Mouse (Mus musculus): ENCODE data around the gene Sirt2. TPM values are rescaled to one million over a fixed set of nuclear protein-coding genes. Genes with fewer than 3 reads are reported as not detected.
A peak's percentile ranks its signal among the peaks of the same experiment; 100 is the strongest.

Sirt2 gene
- polyA plus RNA-seq, 1 experiment from 2014 or later = 67.3 TPM

DNA sequence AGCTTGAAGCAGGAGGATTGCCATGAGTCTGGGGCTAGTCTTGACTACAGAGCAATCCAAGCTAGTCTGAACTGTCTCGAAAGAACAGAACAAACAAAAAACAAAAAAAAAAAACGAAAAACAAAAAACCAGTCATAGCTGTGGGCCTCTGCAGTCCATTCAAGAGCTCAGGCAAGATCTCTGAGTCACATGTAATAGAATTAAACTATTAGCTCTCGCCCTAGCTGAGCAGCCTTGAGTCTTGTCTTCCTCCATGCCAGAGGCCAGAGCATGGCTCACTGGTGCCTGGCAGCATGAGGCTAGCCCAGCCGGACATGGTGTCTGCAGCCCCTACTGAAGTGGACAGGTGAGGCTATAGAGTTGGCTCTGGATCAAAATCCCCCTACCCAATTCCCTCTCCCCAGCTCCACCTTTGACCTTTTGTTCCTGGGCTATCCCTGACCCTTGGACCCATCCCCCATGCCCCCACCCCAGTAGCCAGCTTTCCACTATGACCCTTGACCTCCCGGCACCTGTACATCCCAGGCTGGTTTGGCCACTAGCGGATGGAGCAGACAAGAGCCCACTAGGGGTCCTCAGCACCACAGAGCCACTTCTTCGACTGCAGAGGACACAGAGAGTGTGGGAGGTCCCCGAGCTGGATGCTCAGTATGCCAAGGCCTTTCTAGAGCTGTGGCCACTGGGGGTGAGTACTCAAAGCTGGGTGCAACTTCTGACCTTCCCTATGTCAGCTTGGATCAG, 23.7 kb downstream of the Sirt2 start:
- WGBS = 55% methylated on average over 8 of the region's 8 CpGs
- peak; percentile 52; the same call in 1 of the 2 replicates for ATAC-seq (ENCODE audit: low FRiP score, low TSS enrichment)

DNA sequence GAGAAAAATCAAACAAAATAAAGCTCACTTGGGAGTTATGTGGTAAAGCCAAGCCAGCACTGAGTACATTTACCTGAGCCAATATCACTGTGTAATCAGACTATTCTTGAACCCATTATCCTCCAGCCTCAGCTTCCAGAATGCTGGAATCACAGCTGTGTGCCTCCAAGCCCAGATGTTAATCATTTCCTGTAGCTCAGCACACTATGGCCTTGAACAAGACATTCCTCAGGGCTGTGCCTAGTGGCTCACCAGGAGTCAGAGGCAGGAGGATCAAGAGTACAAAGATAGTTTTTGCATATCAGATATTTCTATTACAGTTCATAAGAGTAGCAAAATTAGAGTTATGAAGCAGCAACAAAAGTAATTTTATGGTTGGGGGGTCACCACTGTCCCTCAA, 25.2 kb downstream of the Sirt2 start:
- no peak for ATAC-seq (ENCODE audit: low FRiP score, low TSS enrichment)
- Histone ChIP-seq H3K27me3 (ENCODE audit: insufficient read depth, low read length) (no peaks in the 10 kb centered on the region), H3K27ac (ENCODE audit: low read length) (no peak overlapping the region), H3K9ac (replicated peaks; ENCODE audit: low read length) (no peak overlapping the region), H3K4me1 (ENCODE audit: insufficient read depth, low read length) (peaks cover 14% of the 10 kb centered on the region), H3K9me3 (ENCODE audit: low read length) (no peaks in the 10 kb centered on the region), H3K4me3 (ENCODE audit: low read length) (no peak overlapping the region), H3K4me2 (replicated peaks; ENCODE audit: low read depth, low read length) (no peak overlapping the region), H3K36me3 (ENCODE audit: insufficient read depth, low read length) (no peaks in the 10 kb centered on the region)

More for the DNA sequence above, 23.7 kb downstream of the Sirt2 start:
- no peak overlapping the region for H3K4me3 ChIP-seq (ENCODE audit: low read length)
- peaks cover 8% of the 10 kb centered on the region for H3K4me1 ChIP-seq (ENCODE audit: insufficient read depth, low read length)
- H3K27me3 ChIP-seq (ENCODE audit: insufficient read depth, low read length) = no peaks in the 10 kb centered on the region
- no peaks in the 10 kb centered on the region for H3K9me3 ChIP-seq (ENCODE audit: low read length)
- H3K9ac ChIP-seq (replicated peaks; ENCODE audit: low read length) = no peak overlapping the region
- 0 out of 2 replicates have a peak overlapping the region, but pooled peaks have one; percentile 11 for H3K27ac ChIP-seq (ENCODE audit: low read length)
- peaks cover 5% of the 10 kb centered on the region; the same call in 1 of the 2 replicates for H3K36me3 ChIP-seq (ENCODE audit: insufficient read depth, low read length)
- H3K4me2 ChIP-seq (replicated peaks; ENCODE audit: low read depth, low read length) = no peak overlapping the region

GRCm38 (mm10) chr7:28792391-28793185, 26.1 kb downstream of the Sirt2 start:
- 75% methylated on average over 13 of the region's 14 CpGs for WGBS

GRCm38 (mm10) chr7:28793834-28794233, 27.3 kb downstream of the Sirt2 start:
- Histone ChIP-seq H3K27ac (ENCODE audit: low read length) (no peak overlapping the region), H3K4me1 (ENCODE audit: insufficient read depth, low read length) (peaks cover 16% of the 10 kb centered on the region), H3K9ac (replicated peaks; ENCODE audit: low read length) (no peak overlapping the region), H3K9me3 (ENCODE audit: low read length) (no peaks in the 10 kb centered on the region), H3K27me3 (ENCODE audit: insufficient read depth, low read length) (no peaks in the 10 kb centered on the region), H3K4me2 (replicated peaks; ENCODE audit: low read depth, low read length) (no peak overlapping the region), H3K36me3 (ENCODE audit: insufficient read depth, low read length) (no peaks in the 10 kb centered on the region), H3K4me3 (ENCODE audit: low read length) (no peak overlapping the region)
- WGBS = 34% methylated on average over 2 of the region's 2 CpGs
- ATAC-seq (ENCODE audit: low FRiP score, low TSS enrichment) = no peak

More at GRCm38 (mm10) chr7:28792391-28793185, 26.1 kb downstream of the Sirt2 start:
- Histone ChIP-seq H3K9me3 (ENCODE audit: low read length) (no peaks in the 10 kb centered on the region), H3K27ac (ENCODE audit: low read length) (no peak overlapping the region), H3K9ac (replicated peaks; ENCODE audit: low read length) (no peak overlapping the region), H3K36me3 (ENCODE audit: insufficient read depth, low read length) (no peaks in the 10 kb centered on the region), H3K4me2 (replicated peaks; ENCODE audit: low read depth, low read length) (no peak overlapping the region), H3K4me1 (ENCODE audit: insufficient read depth, low read length) (peaks cover 18% of the 10 kb centered on the region), H3K4me3 (ENCODE audit: low read length) (no peak overlapping the region), H3K27me3 (ENCODE audit: insufficient read depth, low read length) (no peaks in the 10 kb centered on the region)
- no peak for ATAC-seq (ENCODE audit: low FRiP score, low TSS enrichment)

- Histone ChIP-seq H3K9ac (replicated peaks; ENCODE audit: low read length) (no peak overlapping the region), H3K4me2 (replicated peaks; ENCODE audit: low read depth, low read length) (no peak overlapping the region), H3K27me3 (ENCODE audit: insufficient read depth, low read length) (no peaks in the 10 kb centered on the region), H3K27ac (ENCODE audit: low read length) (no peak overlapping the region), H3K9me3 (ENCODE audit: low read length) (no peaks in the 10 kb centered on the region), H3K4me3 (ENCODE audit: low read length) (no peak overlapping the region), H3K36me3 (ENCODE audit: insufficient read depth, low read length) (no peaks in the 10 kb centered on the region), H3K4me1 (ENCODE audit: insufficient read depth, low read length) (peaks cover 10% of the 10 kb centered on the region)
- 81% methylated on average over 3 of the region's 3 CpGs for WGBS
- no peak for ATAC-seq (ENCODE audit: low FRiP score, low TSS enrichment)
These were observed 28.0 kb downstream of the Sirt2 start for GRCm38 (mm10) chr7:28794496-28794895.

- H3K9ac ChIP-seq (replicated peaks; ENCODE audit: low read length) = peak overlapping the region; percentile 69
- no peaks in the 10 kb centered on the region for H3K9me3 ChIP-seq (ENCODE audit: low read length)
- H3K4me1 ChIP-seq (ENCODE audit: insufficient read depth, low read length) = peaks cover 10% of the 10 kb centered on the region
- H3K27me3 ChIP-seq (ENCODE audit: insufficient read depth, low read length) = no peaks in the 10 kb centered on the region
- H3K36me3 ChIP-seq (ENCODE audit: insufficient read depth, low read length) = no peaks in the 10 kb centered on the region
- ATAC-seq (ENCODE audit: low FRiP score, low TSS enrichment) = no peak
- H3K27ac ChIP-seq (ENCODE audit: low read length) = peak overlapping the region; percentile 64
- H3K4me3 ChIP-seq (ENCODE audit: low read length) = peak overlapping the region; percentile 35
- peak overlapping the region; percentile 53 for H3K4me2 ChIP-seq (replicated peaks; ENCODE audit: low read depth, low read length)
- 67% methylated on average over 15 of the region's 15 CpGs for whole genome bisulfite sequencing
These were observed 29.3 kb downstream of the Sirt2 start for GRCm38 (mm10) chr7:28795832-28796231.

- peak overlapping the region; percentile 64 for H3K27ac ChIP-seq (ENCODE audit: low read length)
- H3K4me3 ChIP-seq (ENCODE audit: low read length) = peak overlapping the region; percentile 35
- peaks cover 16% of the 10 kb centered on the region for H3K4me1 ChIP-seq (ENCODE audit: insufficient read depth, low read length)
- WGBS = 12% methylated on average over 32 of the region's 32 CpGs
- H3K27me3 ChIP-seq (ENCODE audit: insufficient read depth, low read length) = no peaks in the 10 kb centered on the region
- ATAC-seq (ENCODE audit: low FRiP score, low TSS enrichment) = peak; percentile 85
- peak overlapping the region; percentile 69 for H3K9ac ChIP-seq (replicated peaks; ENCODE audit: low read length)
- H3K9me3 ChIP-seq (ENCODE audit: low read length) = no peaks in the 10 kb centered on the region
- H3K36me3 ChIP-seq (ENCODE audit: insufficient read depth, low read length) = no peaks in the 10 kb centered on the region
- peak overlapping the region; percentile 53 for H3K4me2 ChIP-seq (replicated peaks; ENCODE audit: low read depth, low read length)
These were observed 30.0 kb downstream of the Sirt2 start for GRCm38 (mm10) chr7:28796562-28796975.

DNA sequence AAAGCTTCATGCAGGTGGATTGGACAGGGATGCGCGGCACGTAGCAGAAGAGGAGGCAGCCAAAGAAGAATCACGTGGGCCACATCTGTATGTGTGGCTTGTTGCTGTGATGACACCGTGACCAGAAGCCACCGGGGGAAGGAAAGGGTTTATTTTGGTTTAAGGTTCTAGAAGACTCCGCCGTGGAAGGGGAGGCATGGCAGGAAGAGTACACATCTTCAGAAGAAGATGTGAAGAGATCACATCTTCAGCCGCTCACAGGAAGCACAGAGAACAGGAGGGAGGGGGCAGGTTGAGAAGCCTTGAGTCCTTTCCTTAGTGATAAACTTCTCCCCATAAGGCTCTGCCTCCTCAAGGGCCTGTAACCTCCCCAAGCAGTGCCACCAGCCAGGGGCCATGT, 33.5 kb downstream of the Sirt2 start:
- Histone ChIP-seq H3K4me1 (ENCODE audit: insufficient read depth, low read length) (peaks cover 43% of the 10 kb centered on the region), H3K4me3 (ENCODE audit: low read length) (no peak overlapping the region), H3K27me3 (ENCODE audit: insufficient read depth, low read length) (no peaks in the 10 kb centered on the region), H3K9me3 (ENCODE audit: low read length) (no peaks in the 10 kb centered on the region), H3K36me3 (ENCODE audit: insufficient read depth, low read length) (no peaks in the 10 kb centered on the region), H3K27ac (ENCODE audit: low read length) (no peak overlapping the region), H3K4me2 (replicated peaks; ENCODE audit: low read depth, low read length) (no peak overlapping the region), H3K9ac (replicated peaks; ENCODE audit: low read length) (no peak overlapping the region)
- WGBS = 93% methylated on average over 9 of the region's 9 CpGs
- no peak for ATAC-seq (ENCODE audit: low FRiP score, low TSS enrichment)

GRCm38 (mm10) chr7:28801451-28801850, 34.9 kb downstream of the Sirt2 start:
- Histone ChIP-seq H3K27ac (ENCODE audit: low read length) (peak overlapping the region; percentile 98), H3K4me3 (ENCODE audit: low read length) (no peak overlapping the region), H3K27me3 (ENCODE audit: insufficient read depth, low read length) (no peaks in the 10 kb centered on the region), H3K4me2 (replicated peaks; ENCODE audit: low read depth, low read length) (no peak overlapping the region), H3K9ac (replicated peaks; ENCODE audit: low read length) (no peak overlapping the region), H3K9me3 (ENCODE audit: low read length) (no peaks in the 10 kb centered on the region), H3K36me3 (ENCODE audit: insufficient read depth, low read length) (no peaks in the 10 kb centered on the region), H3K4me1 (ENCODE audit: insufficient read depth, low read length) (peaks cover 40% of the 10 kb centered on the region)
- 52% methylated on average over 3 of the region's 3 CpGs for WGBS
- ATAC-seq (ENCODE audit: low FRiP score, low TSS enrichment) = no peak

Data from kidney, embryonic 16.5 days (tissue).